Mouse (Mus musculus) CD4-positive naive resting alpha-beta T cell, adult 76 days (primary cell): ENCODE measurements around the gene Olfr820. TPM values are rescaled to one million over a fixed set of nuclear protein-coding genes. Genes with fewer than 3 reads are reported as not detected.

ENCODE experiments used
- total RNA-seq: library from RNA; stranded (reverse); gene quantifications from one replicate; pipeline ENCODE4 v1.2.4, GENCODE M21; 2023

The Olfr820 gene
- total RNA-seq: not detected

DNA sequence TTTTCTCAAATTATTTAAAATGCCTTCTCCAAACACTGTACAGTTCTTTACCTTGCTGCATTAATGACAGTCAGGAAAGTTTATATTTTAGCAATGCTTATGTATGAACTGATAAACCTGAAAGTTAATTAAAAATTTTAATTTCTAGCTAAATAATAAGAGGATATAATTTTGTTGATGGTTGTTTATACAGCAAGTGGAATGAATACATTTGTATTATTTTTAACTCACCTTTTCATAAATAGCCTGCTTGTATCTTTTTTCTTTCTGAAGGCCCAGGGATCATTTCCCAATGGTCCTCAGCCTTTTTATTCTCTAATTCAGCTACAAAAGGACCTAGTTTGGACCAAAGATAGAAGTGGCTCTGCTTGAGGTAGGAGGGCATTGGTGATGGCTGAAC is at the start of gene Olfr820:
Olfr820 (plus strand) TSS at position 301 of the 400 bp plus-strand sequence.

GRCm38 (mm10) chr10:129967166-129967565 is 45.3 kb upstream of the Olfr820 start, which contains the start of gene Olfr819:
Gene Olfr819, minus strand, starts transcription at chr10:129967266.

DNA sequence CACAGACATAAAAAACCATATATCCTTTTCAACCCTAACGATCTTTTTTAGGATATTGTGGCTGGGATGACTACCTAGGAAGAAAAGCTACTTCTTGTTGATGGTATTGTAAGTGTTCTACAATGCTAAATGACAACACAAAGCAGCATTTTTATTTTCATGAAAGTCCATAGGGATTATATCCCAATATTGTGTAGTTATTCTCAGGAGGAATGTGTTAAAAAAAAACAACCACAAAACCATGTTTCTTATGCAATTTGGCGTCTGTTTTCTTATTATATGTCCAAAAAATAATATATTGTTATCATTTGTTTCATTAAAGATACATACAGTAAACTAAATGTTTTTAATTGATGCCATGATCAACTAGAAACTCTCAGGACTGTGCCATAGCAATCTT is 36.4 kb upstream of the Olfr820 start, which contains the start of gene Olfr247:
Olfr247 (minus strand) TSS at position 101 of the 400 bp plus-strand sequence.

DNA sequence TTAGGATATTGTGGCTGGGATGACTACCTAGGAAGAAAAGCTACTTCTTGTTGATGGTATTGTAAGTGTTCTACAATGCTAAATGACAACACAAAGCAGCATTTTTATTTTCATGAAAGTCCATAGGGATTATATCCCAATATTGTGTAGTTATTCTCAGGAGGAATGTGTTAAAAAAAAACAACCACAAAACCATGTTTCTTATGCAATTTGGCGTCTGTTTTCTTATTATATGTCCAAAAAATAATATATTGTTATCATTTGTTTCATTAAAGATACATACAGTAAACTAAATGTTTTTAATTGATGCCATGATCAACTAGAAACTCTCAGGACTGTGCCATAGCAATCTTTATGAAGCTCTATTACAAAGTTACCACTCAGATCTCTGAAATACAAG is 27.5 kb upstream of the Olfr820 start, which contains the start of gene Gm10310:
Gm10310 (minus strand) TSS at position 101 of the 400 bp plus-strand sequence.

DNA sequence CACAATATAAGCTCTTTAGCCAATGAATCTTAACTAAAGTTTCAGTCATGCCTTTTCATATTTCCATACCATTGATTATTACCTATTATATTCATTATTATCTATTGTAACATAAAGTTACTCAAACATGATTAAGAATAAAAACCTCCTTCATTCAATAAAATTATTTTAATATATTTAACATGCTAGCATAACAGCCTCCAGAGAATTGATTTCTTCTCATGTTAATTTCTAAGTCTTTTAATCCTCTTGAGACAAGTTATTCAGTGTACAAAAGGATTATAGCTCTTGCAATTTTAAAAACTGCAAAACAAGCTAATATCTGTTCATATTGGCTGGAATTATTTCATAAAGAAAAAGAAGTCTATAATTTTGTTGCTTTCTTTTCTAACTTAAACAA is 17.6 kb downstream of the Olfr820 start, which contains the start of gene Olfr821:
Olfr821 (plus strand) TSS at position 301 of the 400 bp plus-strand sequence.

Other genes starting within 250 kb of the Olfr820 start
- gene Olfr808, start 247.1 kb upstream of the Olfr820 start, total RNA-seq: not detected
- gene Olfr809, start 238.0 kb upstream of the Olfr820 start, total RNA-seq: not detected
- not detected for gene Olfr810, start 217.7 kb upstream of the Olfr820 start, total RNA-seq
- gene Olfr811, start 208.2 kb upstream of the Olfr820 start, total RNA-seq: not detected
- gene Olfr812, start 166.5 kb upstream of the Olfr820 start, total RNA-seq: not detected
- gene Olfr813, start 157.3 kb upstream of the Olfr820 start, total RNA-seq: not detected
- gene Olfr814, start 132.8 kb upstream of the Olfr820 start, total RNA-seq: not detected
- gene Olfr815, start 106.8 kb upstream of the Olfr820 start, total RNA-seq: not detected
- gene Olfr816, start 97.0 kb upstream of the Olfr820 start, total RNA-seq: not detected
- gene Olfr818, start 63.5 kb upstream of the Olfr820 start, total RNA-seq: not detected
- not detected for gene Olfr819, start 45.4 kb upstream of the Olfr820 start, total RNA-seq
- not detected for gene Olfr247, start 36.5 kb upstream of the Olfr820 start, total RNA-seq
- gene Gm10310, start 27.6 kb upstream of the Olfr820 start, total RNA-seq: not detected
- gene Olfr821, start 17.7 kb downstream of the Olfr820 start, total RNA-seq: not detected
- gene Olfr822, start 58.6 kb downstream of the Olfr820 start, total RNA-seq: not detected
- gene Olfr823, start 102.8 kb downstream of the Olfr820 start, total RNA-seq: not detected
- gene Olfr824, start 117.4 kb downstream of the Olfr820 start, total RNA-seq: not detected
- not detected for gene Olfr825, start 154.1 kb downstream of the Olfr820 start, total RNA-seq
- not detected for gene Olfr826, start 171.6 kb downstream of the Olfr820 start, total RNA-seq
- not detected for gene Olfr827, start 201.8 kb downstream of the Olfr820 start, total RNA-seq